Mouse (Mus musculus) limb, embryonic 12.5 days (tissue): ENCODE results near the gene B3gnt2. TPM values are rescaled to one million over a fixed set of nuclear protein-coding genes. Genes with fewer than 3 reads are reported as not detected.

Source experiments
- ATAC-seq: fragments of 200-750 bp; cut with Nextera tagmentation; 2 replicates; pipeline ENCODE4 v1.8.0; 2017; ENCODE audit warnings: low read depth, moderate TSS enrichment; ENCODE audit not compliant: insufficient number of reproducible peaks, insufficient read depth, low FRiP score, low TSS enrichment
- H3K27ac ChIP-seq: fragments of 300-500 bp; sonication (generic); 2 replicates; pipeline ENCODE4 v1.5.1; 2016; ENCODE audit warnings: mild to moderate bottlenecking, moderate library complexity
- H3K27me3 ChIP-seq: fragments of 300-500 bp; sonication (generic); 2 replicates; pipeline ENCODE4 v1.6.1; 2016; ENCODE audit warnings: mild to moderate bottlenecking, moderate library complexity
- H3K36me3 ChIP-seq: fragments of 300-500 bp; sonication (generic); 2 replicates; pipeline ENCODE4 v1.6.1; 2016; ENCODE audit warnings: mild to moderate bottlenecking, moderate library complexity
- H3K4me1 ChIP-seq: fragments of 300-500 bp; sonication (generic); replicated peaks from 2 replicates; pipeline ENCODE4 v1.6.1; 2016
- H3K4me2 ChIP-seq: fragments of 300-500 bp; sonication (generic); 2 replicates; pipeline ENCODE4 v1.6.1; 2016; ENCODE audit warnings: mild to moderate bottlenecking, moderate library complexity
- H3K4me3 ChIP-seq: fragments of 300-500 bp; sonication (generic); replicated peaks from 2 replicates; pipeline ENCODE4 v1.5.1; 2016; ENCODE audit warnings: mild to moderate bottlenecking
- H3K9ac ChIP-seq: fragments of 300-500 bp; sonication (generic); replicated peaks from 2 replicates; pipeline ENCODE4 v1.6.1; 2016; ENCODE audit warnings: mild to moderate bottlenecking, moderate library complexity
- H3K9me3 ChIP-seq: fragments of 300-500 bp; sonication (generic); 2 replicates; pipeline ENCODE4 v1.6.1; 2016; ENCODE audit warnings: mild to moderate bottlenecking, moderate library complexity
- WGBS: fragments of 180-500 bp; shearing (Covaris S2); methylation state at CpG from one replicate; pipeline ENCODE4 v1.1.7; 2016; 5-methylcytosine and 5-hydroxymethylcytosine counted together
- polyA plus RNA-seq: library from polyadenylated mRNA; unstranded; fragments of >200 nt; fragmentation: Nextera tagmentation; extraction: Ambion mirVana; gene quantifications from 2 replicates; pipeline ENCODE4 v1.2.1, GENCODE M21; 2016

B3gnt2 gene
- polyA plus RNA-seq, 1 experiment from 2014 or later: 4.1 TPM

- H3K4me1 ChIP-seq: no peaks in the 10 kb centered on the region
- 87% methylated on average over 2 of the region's 2 CpGs for WGBS
Observed at GRCm38 (mm10) chr11:22787833-22788232, 72.9 kb downstream of the B3gnt2 start.

DNA sequence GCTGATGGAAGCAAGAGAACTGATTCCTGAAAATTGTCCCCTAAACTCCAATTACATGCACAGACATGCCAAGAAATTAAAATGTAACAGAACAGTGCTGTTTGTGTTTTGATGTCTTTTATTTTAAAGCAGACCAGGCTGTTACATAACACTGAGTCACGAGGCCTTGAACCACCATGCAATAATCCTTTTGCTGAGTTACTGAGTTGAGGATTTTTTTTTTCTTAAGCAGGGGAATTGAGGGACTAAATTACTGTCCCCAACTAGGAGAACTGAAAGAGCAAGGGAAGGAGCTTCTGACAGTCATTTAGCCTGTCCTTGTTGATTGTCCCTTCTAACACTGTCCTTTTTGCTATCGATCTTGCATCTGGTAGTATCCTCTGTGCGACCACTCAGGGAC lies 76.3 kb downstream of the B3gnt2 start:
- Histone ChIP-seq H3K27me3 (no peaks in the 10 kb centered on the region), H3K27ac (no peak overlapping the region), H3K9ac (no peak overlapping the region), H3K36me3 (no peaks in the 10 kb centered on the region), H3K4me1 (0 out of 2 replicates have a peak, but pooled peaks cover 2% of the 10 kb centered on the region), H3K9me3 (no peaks in the 10 kb centered on the region), H3K4me2 (no peak overlapping the region), H3K4me3 (no peak overlapping the region)
- WGBS: 90% methylated on average over 3 of the region's 3 CpGs
- ATAC-seq: no peak

More at GRCm38 (mm10) chr11:22787833-22788232, 72.9 kb downstream of the B3gnt2 start:
- Histone ChIP-seq H3K4me3 (no peak overlapping the region), H3K36me3 (no peaks in the 10 kb centered on the region), H3K27me3 (no peaks in the 10 kb centered on the region), H3K9me3 (no peaks in the 10 kb centered on the region), H3K4me2 (no peak overlapping the region), H3K27ac (no peak overlapping the region), H3K9ac (no peak overlapping the region)
- ATAC-seq: no peak

DNA sequence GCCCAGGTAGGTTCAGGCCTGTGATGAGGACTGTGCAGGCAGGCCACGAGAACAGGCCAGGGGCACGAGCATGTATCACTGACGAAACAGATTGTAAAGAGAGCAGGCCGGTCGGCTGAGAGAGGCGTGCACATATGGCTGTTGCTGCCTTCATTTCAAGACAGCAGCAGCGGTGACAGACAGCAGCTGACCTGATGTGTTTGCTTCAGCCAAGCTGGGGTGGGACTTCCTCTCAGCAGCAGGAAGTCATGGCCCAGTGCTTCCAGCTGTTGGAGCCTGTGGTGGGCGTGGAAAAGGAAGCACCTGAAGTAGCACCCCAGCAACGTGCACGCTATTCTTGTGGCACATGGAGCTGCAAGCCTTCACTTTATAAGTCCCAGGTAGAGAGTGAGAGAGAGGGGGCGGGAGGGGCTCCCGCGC lies 78.0 kb downstream of the B3gnt2 start:
- WGBS: 70% methylated on average over 13 of the region's 13 CpGs
- Histone ChIP-seq H3K27ac (no peak overlapping the region), H3K4me3 (no peak overlapping the region), H3K9me3 (0 out of 2 replicates have a peak, but pooled peaks cover 1% of the 10 kb centered on the region), H3K9ac (no peak overlapping the region), H3K27me3 (no peaks in the 10 kb centered on the region), H3K4me1 (0 out of 2 replicates have a peak, but pooled peaks cover 2% of the 10 kb centered on the region), H3K4me2 (no peak overlapping the region), H3K36me3 (no peaks in the 10 kb centered on the region)
- ATAC-seq: no peak

DNA sequence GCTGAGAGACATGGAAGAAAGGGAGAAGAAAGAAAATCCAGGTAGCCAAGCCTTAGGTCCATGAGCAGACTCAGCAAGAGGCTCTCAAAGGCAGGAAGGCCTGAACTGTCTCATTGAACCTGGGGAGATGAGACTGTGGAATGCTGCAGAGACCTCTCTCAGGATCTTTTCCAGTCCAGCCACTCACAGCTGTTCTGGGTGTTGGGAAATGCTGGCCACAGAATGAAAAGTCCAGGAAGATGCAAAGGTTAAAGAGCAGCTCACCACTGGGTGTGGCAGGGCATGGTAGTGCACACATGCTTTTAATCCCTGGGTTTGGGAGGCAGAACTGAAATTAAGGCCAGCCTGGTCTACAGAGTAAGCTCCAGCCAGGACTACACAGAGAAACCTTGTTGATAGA lies 79.6 kb downstream of the B3gnt2 start:
- Histone ChIP-seq H3K4me3 (no peak overlapping the region), H3K4me1 (0 out of 2 replicates have a peak, but pooled peaks cover 2% of the 10 kb centered on the region), H3K27me3 (no peaks in the 10 kb centered on the region), H3K36me3 (no peaks in the 10 kb centered on the region), H3K27ac (no peak overlapping the region), H3K9me3 (0 out of 2 replicates have a peak, but pooled peaks cover 7% of the 10 kb centered on the region), H3K9ac (no peak overlapping the region), H3K4me2 (no peak overlapping the region)
- no peak for ATAC-seq

- Histone ChIP-seq H3K27ac (no peak overlapping the region), H3K9me3 (0 out of 2 replicates have a peak, but pooled peaks cover 7% of the 10 kb centered on the region), H3K4me2 (no peak overlapping the region), H3K36me3 (no peaks in the 10 kb centered on the region), H3K4me3 (no peak overlapping the region), H3K27me3 (no peaks in the 10 kb centered on the region), H3K9ac (no peak overlapping the region), H3K4me1 (0 out of 2 replicates have a peak, but pooled peaks cover 2% of the 10 kb centered on the region)
- WGBS: 86% methylated on average over 2 of the region's 2 CpGs
- no peak for ATAC-seq
Observed at GRCm38 (mm10) chr11:22780761-22781160, 80.0 kb downstream of the B3gnt2 start.

- Histone ChIP-seq H3K36me3 (no peaks in the 10 kb centered on the region), H3K27me3 (no peaks in the 10 kb centered on the region), H3K4me3 (no peak overlapping the region), H3K4me1 (0 out of 2 replicates have a peak, but pooled peaks cover 2% of the 10 kb centered on the region), H3K27ac (no peak overlapping the region), H3K9ac (no peak overlapping the region), H3K9me3 (0 out of 2 replicates have a peak, but pooled peaks cover 7% of the 10 kb centered on the region), H3K4me2 (no peak overlapping the region)
- 79% methylated on average over 6 of the region's 6 CpGs for WGBS
- ATAC-seq: no peak
Observed at GRCm38 (mm10) chr11:22779821-22780551, 80.8 kb downstream of the B3gnt2 start.

DNA sequence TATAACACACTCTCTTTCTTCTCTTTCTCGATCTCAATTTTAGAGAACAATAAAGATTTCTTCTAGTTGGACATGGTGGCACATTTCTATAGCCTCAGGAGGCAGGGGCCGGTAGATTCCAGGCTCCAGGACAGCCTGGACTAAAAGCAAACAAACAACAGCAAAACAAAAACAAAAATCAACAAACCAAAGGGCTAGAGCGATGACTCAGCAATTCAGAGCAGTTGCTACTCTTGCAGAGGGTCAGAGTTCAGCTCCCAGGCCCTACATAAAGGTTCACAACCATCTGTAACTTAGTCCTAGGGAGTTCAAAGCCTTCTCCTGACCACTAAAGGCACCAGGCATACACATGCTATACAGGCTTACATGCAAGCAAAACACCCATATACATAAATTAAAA lies 82.2 kb downstream of the B3gnt2 start:
- Histone ChIP-seq H3K9ac (no peak overlapping the region), H3K4me3 (no peak overlapping the region), H3K36me3 (no peaks in the 10 kb centered on the region), H3K27me3 (no peaks in the 10 kb centered on the region), H3K4me2 (no peak overlapping the region), H3K4me1 (0 out of 2 replicates have a peak, but pooled peaks cover 2% of the 10 kb centered on the region), H3K9me3 (0 out of 2 replicates have a peak, but pooled peaks cover 7% of the 10 kb centered on the region), H3K27ac (no peak overlapping the region)
- WGBS: 75% methylated on average over 3 of the region's 3 CpGs
- ATAC-seq: no peak

DNA sequence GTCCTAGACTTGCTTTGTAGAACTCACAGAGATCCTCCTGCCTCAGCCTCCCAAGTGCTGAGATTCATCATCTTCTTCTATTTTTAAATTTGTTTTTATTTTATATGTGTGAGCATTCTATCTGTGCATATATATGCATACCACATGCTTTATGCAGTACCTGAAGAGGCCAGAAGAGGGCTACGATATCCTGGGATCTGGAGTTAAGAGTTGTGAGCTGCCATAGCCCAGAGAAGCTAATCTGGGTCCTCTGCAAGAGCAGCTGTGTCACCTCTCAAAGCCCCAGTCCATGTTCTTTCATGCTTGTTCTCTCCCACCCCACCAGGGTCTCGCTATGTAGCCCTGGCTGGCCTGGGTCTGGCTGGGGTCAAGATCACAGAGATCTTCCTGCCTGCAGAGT lies 83.2 kb downstream of the B3gnt2 start:
- no peak overlapping the region for H3K9ac ChIP-seq
- no peaks in the 10 kb centered on the region for H3K4me1 ChIP-seq
- 80% methylated on average over 2 of the region's 2 CpGs for WGBS
- H3K27me3 ChIP-seq: no peaks in the 10 kb centered on the region
- H3K4me2 ChIP-seq: no peak overlapping the region
- H3K27ac ChIP-seq: no peak overlapping the region
- no peak overlapping the region for H3K4me3 ChIP-seq
- H3K36me3 ChIP-seq: no peaks in the 10 kb centered on the region
- H3K9me3 ChIP-seq: 0 out of 2 replicates have a peak, but pooled peaks cover 7% of the 10 kb centered on the region
- ATAC-seq: no peak

GRCm38 (mm10) chr11:22774821-22775220 lies 85.9 kb downstream of the B3gnt2 start:
- Histone ChIP-seq H3K27ac (no peak overlapping the region), H3K4me2 (no peak overlapping the region), H3K4me1 (no peaks in the 10 kb centered on the region), H3K4me3 (no peak overlapping the region), H3K9ac (no peak overlapping the region), H3K9me3 (0 out of 2 replicates have a peak, but pooled peaks cover 7% of the 10 kb centered on the region), H3K36me3 (no peaks in the 10 kb centered on the region), H3K27me3 (no peaks in the 10 kb centered on the region)
- ATAC-seq: no peak
- 88% methylated on average over 2 of the region's 2 CpGs for WGBS

DNA sequence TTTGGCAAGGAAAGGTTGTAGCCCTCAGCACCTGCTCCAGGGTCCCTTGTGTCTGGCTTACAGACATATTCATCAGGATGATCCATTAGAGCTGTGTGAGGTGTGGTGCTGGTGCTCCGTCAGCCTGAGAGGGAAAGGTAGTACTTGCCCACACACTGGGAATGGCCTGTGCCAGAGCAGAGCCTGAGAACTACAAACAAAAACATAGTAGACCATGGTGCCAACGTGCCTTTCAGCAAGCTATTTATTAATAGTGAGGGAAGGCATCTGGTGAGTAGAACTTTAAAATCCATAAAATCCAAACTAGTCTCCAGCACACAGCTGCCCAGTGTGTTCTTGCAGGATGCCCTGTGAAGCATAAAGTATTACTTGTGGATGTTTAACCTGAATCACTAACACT lies 94.5 kb downstream of the B3gnt2 start:
- Histone ChIP-seq H3K9me3 (no peaks in the 10 kb centered on the region), H3K4me3 (no peak overlapping the region), H3K36me3 (no peaks in the 10 kb centered on the region), H3K27ac (no peak overlapping the region), H3K9ac (no peak overlapping the region), H3K4me1 (no peaks in the 10 kb centered on the region), H3K27me3 (no peaks in the 10 kb centered on the region), H3K4me2 (no peak overlapping the region)
- ATAC-seq: no peak
- WGBS: 74% methylated on average over 2 of the region's 2 CpGs

DNA sequence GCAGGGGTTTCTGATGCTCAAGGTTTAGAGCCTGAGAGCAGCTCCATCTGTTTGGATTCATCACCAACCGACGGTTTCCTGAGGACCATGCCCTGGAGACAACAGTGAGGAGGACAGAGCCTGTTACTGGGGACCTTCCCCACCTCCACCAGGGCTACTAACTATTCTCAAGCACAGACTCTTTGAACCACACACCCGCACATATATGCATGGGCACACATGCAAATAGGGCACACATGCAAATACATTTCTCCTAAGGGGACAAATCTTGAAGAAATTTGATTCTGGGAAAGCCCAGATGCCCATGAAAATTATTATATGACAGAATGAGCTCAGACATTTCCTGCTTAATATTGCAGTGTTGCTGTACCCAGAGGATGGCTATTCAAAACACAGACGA lies 95.3 kb downstream of the B3gnt2 start:
- H3K27me3 ChIP-seq: no peaks in the 10 kb centered on the region
- H3K4me3 ChIP-seq: no peak overlapping the region
- no peak overlapping the region for H3K27ac ChIP-seq
- H3K4me2 ChIP-seq: no peak overlapping the region
- ATAC-seq: no peak
- H3K4me1 ChIP-seq: no peaks in the 10 kb centered on the region
- no peaks in the 10 kb centered on the region for H3K9me3 ChIP-seq
- WGBS: 81% methylated on average over 4 of the region's 4 CpGs
- no peak overlapping the region for H3K9ac ChIP-seq
- H3K36me3 ChIP-seq: no peaks in the 10 kb centered on the region
